Mouse (Mus musculus): ENCODE data around the gene Cd81. TPM values are rescaled to one million over a fixed set of nuclear protein-coding genes. Genes with fewer than 3 reads are reported as not detected.

The Cd81 gene
- total RNA-seq, 1 experiment from 2014 or later: 210 TPM

- ATAC-seq (replicated peaks; ENCODE audit: low read depth, poor library complexity, severe bottlenecking): no peak
Observed at GRCm38 (mm10) chr7:143067469-143067868, 14.9 kb downstream of the Cd81 start.

- ATAC-seq (replicated peaks; ENCODE audit: low read depth, poor library complexity, severe bottlenecking): no peak
Observed at GRCm38 (mm10) chr7:143067897-143068296, 15.4 kb downstream of the Cd81 start.

- no peak for ATAC-seq (replicated peaks; ENCODE audit: low read depth, poor library complexity, severe bottlenecking)
Observed at GRCm38 (mm10) chr7:143068316-143068881, 15.9 kb downstream of the Cd81 start.

GRCm38 (mm10) chr7:143068882-143069591 lies 16.5 kb downstream of the Cd81 start, which contains the start of gene Tssc4:
Gene Tssc4, plus strand, starts transcription at chr7:143069249.
- peak; percentile 83 for ATAC-seq (replicated peaks; ENCODE audit: low read depth, poor library complexity, severe bottlenecking)

GRCm38 (mm10) chr7:143069751-143070400 lies 17.3 kb downstream of the Cd81 start:
- peak; percentile 2; the same call in 1 of the 2 replicates for ATAC-seq (replicated peaks; ENCODE audit: low read depth, poor library complexity, severe bottlenecking)

- no peak for ATAC-seq (replicated peaks; ENCODE audit: low read depth, poor library complexity, severe bottlenecking)
Observed at GRCm38 (mm10) chr7:143070506-143071070, 18.0 kb downstream of the Cd81 start.

- ATAC-seq (replicated peaks; ENCODE audit: low read depth, poor library complexity, severe bottlenecking): no peak
Observed at GRCm38 (mm10) chr7:143072605-143073004, 20.1 kb downstream of the Cd81 start.

GRCm38 (mm10) chr7:143073086-143073485 lies 20.5 kb downstream of the Cd81 start:
- no peak for ATAC-seq (replicated peaks; ENCODE audit: low read depth, poor library complexity, severe bottlenecking)

GRCm38 (mm10) chr7:143075394-143075793 lies 22.9 kb downstream of the Cd81 start:
- no peak for ATAC-seq (replicated peaks; ENCODE audit: low read depth, poor library complexity, severe bottlenecking)

- no peak for ATAC-seq (replicated peaks; ENCODE audit: low read depth, poor library complexity, severe bottlenecking)
Observed at GRCm38 (mm10) chr7:143077351-143077750, 24.8 kb downstream of the Cd81 start.

GRCm38 (mm10) chr7:143082024-143082423 lies 29.5 kb downstream of the Cd81 start:
- no peak for ATAC-seq (replicated peaks; ENCODE audit: low read depth, poor library complexity, severe bottlenecking)

GRCm38 (mm10) chr7:143083708-143084107 lies 31.2 kb downstream of the Cd81 start:
- no peak for ATAC-seq (replicated peaks; ENCODE audit: low read depth, poor library complexity, severe bottlenecking)

- ATAC-seq (replicated peaks; ENCODE audit: low read depth, poor library complexity, severe bottlenecking): peak; percentile 84
Observed at GRCm38 (mm10) chr7:143086366-143086765, 33.8 kb downstream of the Cd81 start.

- no peak for ATAC-seq (replicated peaks; ENCODE audit: low read depth, poor library complexity, severe bottlenecking)
Observed at GRCm38 (mm10) chr7:143087070-143087579, 34.6 kb downstream of the Cd81 start.

- no peak for ATAC-seq (replicated peaks; ENCODE audit: low read depth, poor library complexity, severe bottlenecking)
Observed at GRCm38 (mm10) chr7:143093847-143094246, 41.3 kb downstream of the Cd81 start.

- ATAC-seq (replicated peaks; ENCODE audit: low read depth, poor library complexity, severe bottlenecking): peak; percentile 56; the same call in 1 of the 2 replicates
Observed at GRCm38 (mm10) chr7:143094592-143095553, 42.3 kb downstream of the Cd81 start, which contains the start of gene Trpm5. Gene Trpm5, minus strand, starts transcription at chr7:143094642.

- peak; percentile 60; the same call in 1 of the 2 replicates for ATAC-seq (replicated peaks; ENCODE audit: low read depth, poor library complexity, severe bottlenecking)
Observed at GRCm38 (mm10) chr7:143095554-143095907, 43.0 kb downstream of the Cd81 start.

- peak; percentile 54; the same call in 1 of the 2 replicates for ATAC-seq (replicated peaks; ENCODE audit: low read depth, poor library complexity, severe bottlenecking)
Observed at GRCm38 (mm10) chr7:143100759-143101158, 48.2 kb downstream of the Cd81 start.

GRCm38 (mm10) chr7:143105258-143105897 lies 52.8 kb downstream of the Cd81 start:
- no peak for ATAC-seq (replicated peaks; ENCODE audit: low read depth, poor library complexity, severe bottlenecking)

Data from common myeloid progenitor, adult 5-6 weeks (primary cell).